Mouse (Mus musculus): ENCODE data around the gene Elovl2.
"Not testable (repeated sequence)": the region's sequence is repeated elsewhere in the genome, so short reads cannot be mapped to it uniquely, and the experiment has no call there.

Elovl2 gene

GRCm38 (mm10) chr13:41220304-41220834 lies at the start of gene Elovl2:
Gene Elovl2 (minus strand): TSS chr13:41220405.
- peak; percentile 23 for DNase-seq

DNA sequence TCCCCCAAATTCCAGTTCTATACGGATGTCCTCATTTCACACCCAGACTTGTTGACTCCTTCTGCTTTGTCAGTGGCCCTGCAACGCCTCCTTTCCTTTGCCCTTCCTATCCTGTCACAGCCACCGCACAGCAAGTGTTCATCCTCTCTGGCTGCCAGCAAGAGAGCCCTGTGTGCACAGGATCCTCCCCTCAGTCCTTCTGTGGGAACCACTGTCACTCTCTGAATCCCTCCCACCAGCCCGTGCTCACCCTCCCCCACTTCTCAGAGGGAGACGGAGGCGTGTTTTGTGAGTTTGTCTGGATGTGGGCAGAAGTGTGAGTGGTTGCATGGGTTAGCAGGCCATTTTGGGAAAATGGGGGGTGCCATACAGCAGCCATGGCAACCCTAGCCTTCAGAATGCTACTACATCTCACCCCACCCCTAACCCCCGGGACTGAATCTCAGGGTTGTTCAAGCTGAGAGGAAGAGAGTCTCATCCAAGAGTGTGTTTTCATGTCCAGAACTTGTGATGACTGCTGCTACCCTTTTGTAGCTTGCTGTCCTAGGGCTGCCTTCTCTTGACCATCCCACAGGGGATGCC lies 47.7 kb upstream of the Elovl2 start:
- no peak for DNase-seq

GRCm38 (mm10) chr13:41263304-41264006 lies 43.2 kb upstream of the Elovl2 start:
- DNase-seq: no peak

DNA sequence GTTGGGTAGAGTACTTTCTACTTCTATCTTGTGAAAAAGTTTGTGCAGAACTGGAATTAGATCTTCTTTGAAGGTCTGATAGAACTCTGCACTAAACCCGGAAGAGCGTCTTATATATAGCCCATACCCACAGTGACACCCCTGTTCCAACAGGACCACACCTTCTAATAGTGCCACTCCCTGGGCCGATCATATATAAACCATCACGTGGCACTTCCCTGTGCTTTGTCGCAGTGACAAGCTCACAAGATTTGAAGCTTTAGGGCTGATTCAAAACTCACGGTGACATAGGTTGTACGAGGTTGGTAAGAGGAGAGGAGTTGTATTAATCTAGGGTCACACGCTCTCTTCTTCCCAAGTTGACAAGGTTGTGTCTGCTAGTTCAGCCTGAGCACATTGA lies 41.4 kb upstream of the Elovl2 start:
- not testable (repeated sequence) for DNase-seq

- no peak for DNase-seq
Observed at GRCm38 (mm10) chr13:41257851-41258250, 37.6 kb upstream of the Elovl2 start.

DNA sequence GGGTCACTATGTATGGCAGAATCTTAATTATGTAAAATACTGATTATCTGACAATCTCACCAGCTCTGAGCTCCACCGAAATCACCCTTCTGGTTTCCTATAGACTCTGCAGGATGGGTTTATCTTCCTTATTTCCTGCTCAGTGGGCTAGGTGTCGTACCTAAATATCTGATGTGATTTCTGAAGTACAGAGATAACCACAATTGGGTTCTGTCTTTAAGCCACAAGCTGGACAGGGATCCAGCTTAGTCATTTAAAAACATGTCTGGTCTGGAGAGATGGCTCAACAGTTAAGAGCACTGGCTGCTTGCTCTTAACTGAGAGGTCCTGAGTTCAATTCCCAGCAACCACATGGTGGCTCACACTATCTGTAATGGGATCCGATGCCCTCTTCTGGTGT lies 36.8 kb upstream of the Elovl2 start:
- DNase-seq: no peak

DNA sequence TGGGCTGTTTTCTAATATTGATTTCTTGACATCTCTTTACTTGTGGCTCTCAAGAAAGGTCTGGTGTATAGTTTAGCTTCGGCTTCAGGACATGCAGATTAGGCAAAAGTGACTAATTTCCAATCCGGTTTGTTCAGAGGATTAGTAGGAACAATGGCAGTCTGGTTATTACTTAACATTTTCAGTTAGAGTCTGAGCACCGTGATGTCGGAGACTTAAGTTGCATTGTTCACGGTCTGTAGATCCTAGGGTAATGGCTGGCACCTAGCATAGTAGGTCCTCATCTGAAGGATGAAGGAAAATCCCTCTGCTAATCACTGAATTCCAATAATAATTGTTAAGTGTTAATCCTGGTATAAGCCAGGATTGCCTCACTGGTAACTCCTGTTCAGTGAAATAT lies 35.9 kb upstream of the Elovl2 start:
- DNase-seq: no peak

DNA sequence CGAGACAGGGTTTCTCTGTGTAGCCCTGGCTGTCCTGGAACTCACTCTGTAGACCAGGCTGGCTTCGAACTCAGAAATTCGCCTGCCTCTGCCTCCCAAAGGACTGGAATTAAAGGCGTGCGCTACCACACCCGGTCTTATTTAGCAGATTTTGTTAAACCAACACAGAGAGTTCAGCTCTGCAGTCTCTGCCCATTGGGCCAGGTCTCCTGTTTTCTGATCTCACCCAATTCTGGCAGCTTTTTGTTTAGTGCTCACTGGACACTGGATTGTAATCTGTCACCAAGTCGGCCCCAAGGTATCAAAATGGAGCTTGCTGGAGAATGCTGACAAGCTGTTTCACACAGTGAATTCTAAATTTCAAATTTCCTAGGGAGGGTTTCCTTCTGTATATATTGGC lies 32.5 kb upstream of the Elovl2 start:
- no peak for DNase-seq

DNA sequence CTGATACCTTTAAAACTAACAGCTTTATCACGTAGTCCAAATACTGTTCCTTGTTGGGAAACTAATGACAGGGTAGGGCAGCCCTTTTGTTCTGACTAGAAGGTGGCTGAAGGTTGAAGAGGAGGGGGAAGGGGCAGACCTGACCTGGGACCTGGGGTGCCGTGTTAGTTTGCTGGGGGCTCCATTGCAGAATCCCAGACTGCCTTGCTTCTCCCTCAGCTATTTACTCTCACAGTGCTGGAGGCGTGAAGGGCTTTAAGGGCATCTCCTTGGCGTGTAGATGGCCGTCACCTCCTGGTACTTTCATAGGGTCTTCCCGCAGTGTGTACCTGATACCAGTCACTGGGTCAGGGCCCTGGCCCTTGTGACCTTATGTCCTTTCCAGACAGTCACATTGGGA lies 31.9 kb upstream of the Elovl2 start:
- DNase-seq: no peak

GRCm38 (mm10) chr13:41251667-41252066 lies 31.5 kb upstream of the Elovl2 start:
- no peak for DNase-seq

- not testable (repeated sequence) for DNase-seq
Observed at GRCm38 (mm10) chr13:41251232-41251631, 31.0 kb upstream of the Elovl2 start.

GRCm38 (mm10) chr13:41250318-41250981 lies 30.2 kb upstream of the Elovl2 start:
- DNase-seq: no peak

GRCm38 (mm10) chr13:41249538-41250317 lies 29.5 kb upstream of the Elovl2 start, which contains the start of gene Smim13:
Gene Smim13 (plus strand): TSS chr13:41249844.
- peak; percentile 89 for DNase-seq

- DNase-seq: no peak
Observed at GRCm38 (mm10) chr13:41248751-41249520, 28.7 kb upstream of the Elovl2 start.

GRCm38 (mm10) chr13:41244306-41244830 lies 24.2 kb upstream of the Elovl2 start:
- DNase-seq: no peak

DNA sequence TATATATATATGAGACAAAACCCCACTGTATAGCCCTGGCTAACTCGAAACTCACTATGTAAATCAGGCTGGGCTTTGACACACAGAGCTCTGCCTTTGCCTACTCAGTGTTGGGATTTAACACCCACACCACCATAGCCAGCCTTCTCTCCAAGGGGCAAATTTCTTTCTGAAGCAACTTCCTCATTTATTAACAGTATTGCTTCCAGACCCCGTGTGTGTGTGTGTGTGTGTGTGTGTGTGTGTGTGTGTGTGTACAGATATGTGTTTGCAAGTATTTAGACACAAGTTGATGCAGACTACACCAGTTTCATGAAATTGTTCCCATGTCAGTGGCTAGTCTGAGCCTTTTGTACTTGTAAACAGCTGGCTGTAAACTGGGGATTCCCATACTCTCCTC lies 21.4 kb upstream of the Elovl2 start:
- no peak for DNase-seq

DNA sequence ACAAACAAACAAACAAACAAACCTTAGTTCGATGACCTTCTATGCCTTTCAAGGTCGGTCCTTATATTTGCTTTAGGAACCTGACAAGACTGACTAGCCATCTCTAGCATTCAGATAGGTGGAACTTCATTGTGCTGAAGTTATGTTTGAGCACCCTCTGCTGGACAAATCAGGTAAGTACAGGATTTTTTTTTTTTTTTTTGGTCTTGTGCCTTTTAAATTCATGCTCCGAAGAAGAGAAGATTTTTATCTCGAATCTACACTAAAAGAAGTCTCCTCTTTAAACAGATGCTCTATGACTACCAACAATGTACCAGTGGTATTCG lies 18.6 kb upstream of the Elovl2 start:
- peak; percentile 27 for DNase-seq

DNA sequence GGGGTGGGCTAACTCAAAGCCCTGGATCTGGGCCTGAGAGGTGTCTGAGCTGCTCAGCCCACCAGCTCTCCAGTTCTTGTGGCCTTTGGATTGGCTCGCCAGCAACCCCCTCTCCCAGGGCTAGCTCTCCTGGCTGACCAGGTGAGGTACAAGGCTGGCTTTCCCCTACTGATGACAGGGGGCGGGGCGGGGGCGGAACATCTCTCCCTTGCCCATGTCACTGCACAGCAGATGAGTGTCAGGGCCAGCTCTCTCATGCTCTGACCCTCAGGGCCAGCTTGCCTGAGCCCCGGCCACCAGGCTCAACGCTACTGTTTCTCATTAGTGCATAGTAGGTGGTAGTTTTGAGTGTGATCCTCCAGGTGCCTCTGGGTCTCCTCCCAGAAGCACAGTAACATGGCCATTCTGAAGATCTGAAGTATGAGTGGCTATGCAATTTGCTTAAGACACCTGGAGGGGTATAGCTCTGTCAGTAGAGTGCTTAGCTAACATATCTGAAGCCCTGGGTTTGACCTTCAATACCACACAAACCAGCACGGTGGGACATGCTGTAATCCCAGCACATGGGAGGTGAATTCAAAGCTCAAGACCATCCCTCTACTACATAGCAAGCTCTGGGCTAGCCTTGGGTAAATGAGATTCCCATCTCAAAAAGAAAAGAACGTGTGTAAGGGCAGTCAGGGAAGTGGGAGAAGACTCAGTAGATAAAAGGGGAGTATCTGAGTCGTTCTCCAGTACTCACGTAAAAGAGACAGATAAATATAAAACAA lies 18.0 kb upstream of the Elovl2 start:
- DNase-seq: no peak

DNA sequence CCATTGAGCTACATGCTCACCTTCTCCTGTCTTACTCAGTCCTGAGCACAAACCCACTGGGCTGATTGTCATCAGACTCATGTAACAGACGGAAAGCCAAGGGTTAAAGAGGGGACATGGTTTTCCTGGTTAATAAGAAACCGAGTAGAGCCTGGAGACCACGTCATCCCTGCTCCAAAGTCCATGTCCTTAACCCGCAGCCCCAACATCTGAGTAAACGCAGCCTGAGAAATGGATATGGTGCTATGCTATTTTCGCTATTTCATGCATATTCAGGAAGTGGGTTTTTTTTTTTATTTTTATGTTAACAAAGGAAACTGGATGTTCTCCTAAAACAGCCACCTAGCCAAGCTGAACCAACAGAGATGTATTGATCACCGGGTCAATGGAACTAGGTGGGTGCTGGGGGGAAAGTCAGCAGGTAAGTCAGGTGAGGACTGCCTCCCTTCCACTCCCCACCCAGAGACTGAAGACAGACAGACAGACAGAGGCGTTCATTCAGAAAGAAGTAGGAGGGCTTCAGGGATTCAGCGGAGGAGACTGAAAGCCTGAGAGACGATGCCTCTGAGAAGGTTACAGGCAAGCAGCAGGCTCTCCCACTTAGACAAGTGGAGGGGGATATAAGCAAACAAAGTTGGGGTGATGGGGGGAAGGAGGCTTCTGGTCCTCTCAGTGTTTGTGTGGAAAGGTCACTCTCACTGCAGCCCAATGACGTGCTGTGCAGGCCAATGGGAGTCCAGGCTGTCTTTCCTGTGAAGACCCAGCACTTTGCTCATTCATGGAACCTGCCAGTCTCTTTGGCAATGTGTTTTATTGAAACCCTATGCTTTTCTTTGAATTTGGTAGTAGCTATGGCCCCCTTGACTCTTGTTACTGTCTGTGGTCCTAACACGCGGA lies 15.9 kb upstream of the Elovl2 start:
- no peak for DNase-seq

DNA sequence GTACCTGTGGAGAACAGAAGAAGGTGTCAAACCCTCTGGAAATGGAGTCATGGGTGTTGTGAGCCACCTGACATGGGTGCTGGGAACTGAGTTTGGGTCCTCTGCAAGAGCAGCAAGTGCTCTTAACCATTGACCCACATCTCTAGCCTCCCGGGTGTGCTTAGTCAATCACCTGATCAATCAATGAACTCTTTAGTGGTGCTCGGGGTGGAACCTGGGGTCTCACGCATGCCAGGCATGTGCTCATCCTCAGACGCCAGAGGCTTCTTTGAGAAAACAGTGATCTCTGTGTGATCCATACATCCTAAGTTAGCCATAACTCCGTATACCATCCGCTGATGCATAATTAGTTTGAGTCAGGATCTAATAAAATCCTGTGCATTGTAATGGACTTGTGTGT lies 15.0 kb upstream of the Elovl2 start:
- no peak for DNase-seq

Measured in cerebellum, adult 8-10 months (tissue).